Mouse (Mus musculus) intestine, postnatal 0 days (tissue): ENCODE measurements at regions not wholly inside any gene's neighbourhood (a gene's known extent, or its start where the extent isn't known, plus 50 kb on each side); places are given as distances from the start of the nearest gene placed in this dataset.

Experiments
- ATAC-seq: fragments of 200-750 bp; cut with Nextera tagmentation; 2 replicates; pipeline ENCODE4 v1.8.0; 2017; ENCODE audit warnings: mild to moderate bottlenecking, moderate TSS enrichment, moderate library complexity
- H3K27ac ChIP-seq: fragments of 300-500 bp; sonication (generic); 2 replicates; pipeline ENCODE4 v1.5.1; 2014; ENCODE audit warnings: mild to moderate bottlenecking, low read depth, low read length, moderate library complexity
- H3K27me3 ChIP-seq: fragments of 300-500 bp; sonication (generic); replicated peaks from 2 replicates; pipeline ENCODE4 v1.6.1; 2014; ENCODE audit warnings: low read length, mixed read lengths; ENCODE audit not compliant: control insufficient read depth, insufficient read depth
- H3K36me3 ChIP-seq: fragments of 300-500 bp; sonication (generic); 2 replicates; pipeline ENCODE4 v1.6.1; 2014; ENCODE audit warnings: mild to moderate bottlenecking, moderate library complexity; ENCODE audit not compliant: control insufficient read depth, insufficient read depth
- H3K4me1 ChIP-seq: fragments of 300-500 bp; sonication (generic); replicated peaks from 2 replicates; pipeline ENCODE4 v1.6.1; 2014; ENCODE audit warnings: antibody characterized with exemption, low read length, mixed read lengths; ENCODE audit not compliant: control insufficient read depth, insufficient read depth
- H3K4me2 ChIP-seq: fragments of 300-500 bp; sonication (generic); replicated peaks from 2 replicates; pipeline ENCODE4 v1.6.1; 2014; ENCODE audit warnings: low read depth, mild to moderate bottlenecking, moderate library complexity
- H3K4me3 ChIP-seq: fragments of 300-500 bp; sonication (generic); 2 replicates; pipeline ENCODE4 v1.5.1; 2014; ENCODE audit warnings: low read depth, low read length
- H3K9ac ChIP-seq: fragments of 300-500 bp; sonication (generic); 2 replicates; pipeline ENCODE4 v1.6.1; 2014; ENCODE audit warnings: mild to moderate bottlenecking, low read depth, low read length
- H3K9me3 ChIP-seq: fragments of 300-500 bp; sonication (generic); 2 replicates; pipeline ENCODE4 v1.6.1; 2016; ENCODE audit warnings: mixed run types; ENCODE audit not compliant: control insufficient read depth
- CTCF ChIP-seq: sonication (generic); IDR thresholded peaks from 2 replicates; pipeline ENCODE4 v1.5.1; 2016; ENCODE audit warnings: low read depth, mild to moderate bottlenecking, control low read depth, antibody characterized with exemption, moderate library complexity
- WGBS: fragments of 180-500 bp; shearing (Covaris S2); extraction: QIAGEN DNeasy Blood & Tissue Kit; methylation state at CpG from one replicate; pipeline ENCODE4 v1.1.7; 2014; 5-methylcytosine and 5-hydroxymethylcytosine counted together

GRCm38 (mm10) chr19:28134806-28135205 lies 123.8 kb upstream of the Rfx3 start:
- no peak overlapping the region for H3K9ac ChIP-seq
- no peaks in the 10 kb centered on the region for H3K4me1 ChIP-seq
- WGBS: 0% methylated on average over 1 of the region's 1 CpGs
- H3K27me3 ChIP-seq: no peaks in the 10 kb centered on the region
- no peaks in the 10 kb centered on the region for H3K36me3 ChIP-seq
- ATAC-seq: no peak
- no peak overlapping the region for H3K4me2 ChIP-seq
- no peak overlapping the region for H3K27ac ChIP-seq
- no peak for TF ChIP-seq CTCF
- no peaks in the 10 kb centered on the region for H3K9me3 ChIP-seq
- H3K4me3 ChIP-seq: no peak overlapping the region

DNA sequence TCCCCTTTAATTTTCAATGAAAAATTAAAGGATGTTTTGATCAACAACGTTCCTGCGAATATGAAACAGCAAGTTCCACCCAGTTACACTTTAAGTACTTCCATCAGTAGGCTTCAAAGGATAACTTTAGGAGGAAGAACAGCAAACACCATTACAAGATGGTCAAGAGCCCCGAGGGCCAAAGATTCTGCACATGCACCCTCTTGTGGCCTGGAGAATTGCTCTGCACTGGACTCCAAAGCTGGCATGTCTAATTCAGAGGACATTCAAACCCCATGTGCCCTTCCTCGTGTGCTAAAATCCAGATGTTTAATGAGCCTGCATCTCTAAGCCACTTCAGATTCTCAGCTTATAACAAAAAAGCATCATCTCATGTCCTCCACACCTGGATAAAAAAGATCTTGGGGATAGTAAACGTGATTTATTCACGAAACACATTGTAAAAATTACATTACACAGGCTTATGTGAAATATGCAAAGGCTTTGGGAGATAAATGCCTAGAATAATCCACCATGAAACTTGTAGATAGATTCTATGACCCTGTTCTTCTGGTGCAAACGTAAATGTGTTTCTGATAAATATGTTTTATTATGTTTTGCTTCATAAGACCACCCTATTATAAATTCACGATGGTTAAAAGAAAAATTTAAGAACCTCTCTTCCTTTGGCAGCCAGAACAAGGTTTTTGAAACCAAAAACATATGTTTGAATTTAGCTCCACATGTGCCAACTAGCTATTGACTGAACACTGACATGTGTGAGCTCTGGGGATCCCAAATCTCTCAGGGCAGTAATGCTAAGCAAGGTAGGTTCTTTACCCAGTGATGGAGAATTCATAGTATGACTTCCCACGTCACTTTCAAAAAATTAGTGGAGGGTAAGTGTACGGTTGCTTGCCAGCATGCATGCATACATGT lies 100.6 kb upstream of the Rfx3 start:
- Histone ChIP-seq H3K4me2 (no peak overlapping the region), H3K4me3 (no peak overlapping the region), H3K9ac (no peak overlapping the region), H3K4me1 (no peaks in the 10 kb centered on the region), H3K36me3 (no peaks in the 10 kb centered on the region), H3K9me3 (no peaks in the 10 kb centered on the region), H3K27me3 (no peaks in the 10 kb centered on the region), H3K27ac (no peak overlapping the region)
- TF ChIP-seq CTCF: peak; percentile 31; the same call in 1 of the 2 replicates
- no peak for ATAC-seq
- 85% methylated on average over 10 of the region's 10 CpGs for WGBS

GRCm38 (mm10) chr19:28095620-28096019 lies 84.7 kb upstream of the Rfx3 start:
- H3K4me2 ChIP-seq: no peak overlapping the region
- no peak overlapping the region for H3K4me3 ChIP-seq
- no peak for ATAC-seq
- no peak for TF ChIP-seq CTCF
- 39% methylated on average over 9 of the region's 9 CpGs for WGBS
- no peaks in the 10 kb centered on the region for H3K36me3 ChIP-seq
- H3K4me1 ChIP-seq: no peaks in the 10 kb centered on the region
- H3K9ac ChIP-seq: no peak overlapping the region
- no peaks in the 10 kb centered on the region for H3K27me3 ChIP-seq
- no peaks in the 10 kb centered on the region for H3K9me3 ChIP-seq
- H3K27ac ChIP-seq: no peak overlapping the region

DNA sequence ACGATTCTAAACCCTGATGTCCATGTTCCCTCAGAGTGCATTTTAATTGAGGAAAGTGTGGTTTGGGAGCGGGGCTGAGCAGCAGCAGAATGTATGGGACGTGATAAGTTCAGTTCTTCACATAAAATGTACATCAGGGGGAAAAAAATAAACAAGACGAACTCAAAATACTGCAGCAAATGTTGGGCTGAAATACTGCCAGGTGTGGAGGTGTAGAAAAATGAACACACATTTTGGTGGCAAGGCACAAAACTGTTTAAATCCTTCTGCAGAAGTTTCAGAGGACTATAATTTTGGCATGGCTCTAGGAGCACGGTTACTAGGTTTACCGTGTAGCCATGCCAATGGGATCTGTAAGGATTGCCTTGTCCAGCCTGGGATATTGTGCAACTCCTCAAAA lies 81.3 kb upstream of the Rfx3 start:
- no peak for ATAC-seq
- H3K9me3 ChIP-seq: no peaks in the 10 kb centered on the region
- H3K4me3 ChIP-seq: no peak overlapping the region
- H3K27me3 ChIP-seq: no peaks in the 10 kb centered on the region
- 78% methylated on average over 6 of the region's 6 CpGs for WGBS
- TF ChIP-seq CTCF: no peak
- H3K4me1 ChIP-seq: no peaks in the 10 kb centered on the region
- H3K9ac ChIP-seq: no peak overlapping the region
- H3K36me3 ChIP-seq: no peaks in the 10 kb centered on the region
- H3K4me2 ChIP-seq: no peak overlapping the region
- H3K27ac ChIP-seq: no peak overlapping the region

- TF ChIP-seq CTCF: no peak
Observed at GRCm38 (mm10) chr19:28087607-28088546, 76.9 kb upstream of the Rfx3 start.

GRCm38 (mm10) chr19:28070386-28070785 lies 59.4 kb upstream of the Rfx3 start:
- no peaks in the 10 kb centered on the region for H3K36me3 ChIP-seq
- no peak overlapping the region for H3K4me3 ChIP-seq
- H3K4me1 ChIP-seq: no peaks in the 10 kb centered on the region
- no peaks in the 10 kb centered on the region for H3K9me3 ChIP-seq
- no peak for ATAC-seq
- no peaks in the 10 kb centered on the region for H3K27me3 ChIP-seq
- 91% methylated on average over 3 of the region's 3 CpGs for WGBS
- H3K4me2 ChIP-seq: no peak overlapping the region
- no peak overlapping the region for H3K9ac ChIP-seq
- TF ChIP-seq CTCF: no peak
- no peak overlapping the region for H3K27ac ChIP-seq

More at GRCm38 (mm10) chr19:28087607-28088546, 76.9 kb upstream of the Rfx3 start:
- H3K9me3 ChIP-seq: no peaks in the 10 kb centered on the region
- H3K4me3 ChIP-seq: no peak overlapping the region
- H3K4me1 ChIP-seq: no peaks in the 10 kb centered on the region
- H3K27ac ChIP-seq: no peak overlapping the region
- no peak overlapping the region for H3K4me2 ChIP-seq
- H3K9ac ChIP-seq: no peak overlapping the region
- ATAC-seq: no peak
- WGBS: 83% methylated on average over 12 of the region's 12 CpGs
- no peaks in the 10 kb centered on the region for H3K27me3 ChIP-seq
- no peaks in the 10 kb centered on the region for H3K36me3 ChIP-seq
